Mouse (Mus musculus): ENCODE data around the gene Acaa1b.
A peak's percentile ranks its signal among the peaks of the same experiment; 100 is the strongest.

The Acaa1b gene

GRCm38 (mm10) chr9:119156278-119157201 is at the start of gene Acaa1b:
TSS of gene Acaa1b (minus strand) at chr9:119157093.
- peak; percentile 91 to 96 for DNase-seq

DNA sequence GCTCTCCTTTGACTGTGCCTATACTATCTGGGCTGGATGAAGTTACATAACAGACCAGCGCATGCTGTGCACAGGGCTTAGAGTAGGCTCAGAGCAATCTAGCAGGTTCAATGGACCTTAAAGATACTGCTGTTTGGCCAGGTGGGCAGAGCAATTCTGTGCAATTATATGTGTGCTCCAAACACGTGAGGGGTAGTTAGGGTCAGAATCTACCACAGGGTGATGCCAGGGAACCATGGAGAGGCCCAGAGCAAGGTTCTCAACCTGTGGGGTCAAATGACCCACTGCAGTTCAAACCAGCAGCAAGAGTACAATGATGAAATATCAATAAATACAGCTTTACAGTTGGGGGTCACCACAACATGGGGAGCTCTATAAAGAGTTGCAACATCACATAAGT is 49.8 kb upstream of the Acaa1b start:
- peak in 1 of 2 experiments; percentile 63 for DNase-seq

DNA sequence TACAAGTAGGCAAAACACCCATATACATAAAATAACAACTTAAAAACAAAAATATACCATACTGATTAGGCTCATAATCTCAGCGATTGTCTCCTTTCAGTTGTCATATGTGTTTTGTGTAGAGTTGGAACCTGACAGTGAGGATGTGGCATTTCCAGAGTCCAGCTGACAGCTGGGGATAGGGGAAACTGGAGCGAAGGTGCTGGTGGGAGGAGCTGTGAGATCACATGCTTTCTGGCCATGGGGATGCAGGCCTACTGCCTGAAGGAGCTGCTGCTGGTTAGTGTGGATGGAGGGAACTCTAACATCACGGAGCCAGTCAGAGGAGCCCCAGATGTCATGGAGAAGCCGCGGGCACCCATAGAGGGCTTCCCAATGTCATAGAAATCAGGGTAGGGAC is 48.9 kb upstream of the Acaa1b start:
- peak; percentile 50 to 53 for DNase-seq

DNA sequence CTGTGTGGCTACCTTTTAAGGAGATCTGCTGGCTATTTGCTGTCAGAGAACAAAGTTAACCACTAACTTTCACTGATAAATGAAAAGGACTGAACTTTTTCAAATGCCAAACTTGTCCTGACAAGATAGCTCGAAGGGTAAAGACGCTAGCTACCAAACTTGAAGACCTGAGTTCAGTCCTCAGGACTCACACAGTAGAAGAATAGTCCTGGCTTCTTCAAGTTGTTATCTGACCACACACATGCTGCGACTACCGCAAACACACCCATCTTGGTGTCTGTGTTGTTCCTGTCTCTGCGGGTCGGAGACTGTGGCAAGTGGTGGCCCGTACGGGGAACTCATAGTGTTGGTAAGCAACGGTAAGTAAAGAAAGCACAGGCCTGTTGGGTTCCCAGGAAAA is 46.7 kb upstream of the Acaa1b start:
- DNase-seq: no peak

DNA sequence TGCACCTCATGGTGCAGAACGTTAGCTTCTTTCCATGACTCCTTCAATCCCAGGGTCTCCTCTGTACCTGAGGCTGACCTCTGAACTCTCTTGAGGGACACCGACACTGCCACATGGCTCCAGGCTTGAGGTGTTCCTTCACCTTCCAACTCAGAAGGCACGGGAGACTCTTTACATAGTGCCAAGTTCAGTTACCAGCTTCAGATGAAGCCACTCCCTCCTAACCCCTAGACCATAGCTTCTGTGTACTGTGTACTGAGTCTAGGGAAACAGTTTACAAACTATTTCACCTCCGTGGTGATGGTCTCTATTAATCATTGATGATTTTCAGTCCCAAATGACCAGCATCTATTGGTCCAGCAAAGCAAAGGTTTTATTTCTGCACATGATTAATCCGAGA is 44.8 kb upstream of the Acaa1b start:
- peak in 1 of 2 experiments; percentile 55 for DNase-seq

DNA sequence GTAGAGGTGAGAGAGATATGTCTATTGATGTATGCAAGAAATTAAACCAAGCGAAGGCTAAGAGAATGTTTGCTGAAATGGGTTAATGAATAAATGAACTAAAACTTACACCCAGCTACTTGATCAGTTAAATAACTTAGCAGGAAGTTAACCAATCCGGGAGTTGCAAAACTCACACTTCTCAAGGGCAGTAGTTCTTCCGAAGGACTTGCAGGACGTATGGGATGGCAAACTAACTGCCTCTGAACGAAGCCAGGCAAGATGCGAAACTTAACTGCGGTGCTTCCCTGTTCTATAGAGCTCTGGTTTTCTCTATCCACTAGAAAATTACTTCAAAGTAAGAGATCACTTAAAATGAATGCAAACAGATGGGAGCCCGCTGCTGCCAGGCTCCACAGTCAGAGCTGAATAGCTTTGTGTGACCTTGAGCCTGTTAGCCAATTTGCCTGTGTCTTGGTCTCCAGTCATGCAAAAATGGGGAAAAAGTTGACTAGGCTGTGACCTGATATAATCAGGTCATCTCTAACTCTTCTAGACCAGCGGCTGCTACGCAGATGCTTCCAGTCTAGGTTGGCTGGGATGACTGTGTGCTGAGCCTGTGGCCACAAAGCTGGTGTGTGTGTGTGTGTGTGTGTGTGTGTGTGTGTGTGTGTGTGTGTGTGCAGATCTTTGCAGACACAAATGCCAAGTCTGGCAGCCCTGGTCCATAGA is 42.4 kb upstream of the Acaa1b start:
- DNase-seq: peak; percentile 38 to 66

GRCm38 (mm10) chr9:119192202-119192990 is 35.5 kb upstream of the Acaa1b start:
- DNase-seq: peak; percentile 87 to 91

DNA sequence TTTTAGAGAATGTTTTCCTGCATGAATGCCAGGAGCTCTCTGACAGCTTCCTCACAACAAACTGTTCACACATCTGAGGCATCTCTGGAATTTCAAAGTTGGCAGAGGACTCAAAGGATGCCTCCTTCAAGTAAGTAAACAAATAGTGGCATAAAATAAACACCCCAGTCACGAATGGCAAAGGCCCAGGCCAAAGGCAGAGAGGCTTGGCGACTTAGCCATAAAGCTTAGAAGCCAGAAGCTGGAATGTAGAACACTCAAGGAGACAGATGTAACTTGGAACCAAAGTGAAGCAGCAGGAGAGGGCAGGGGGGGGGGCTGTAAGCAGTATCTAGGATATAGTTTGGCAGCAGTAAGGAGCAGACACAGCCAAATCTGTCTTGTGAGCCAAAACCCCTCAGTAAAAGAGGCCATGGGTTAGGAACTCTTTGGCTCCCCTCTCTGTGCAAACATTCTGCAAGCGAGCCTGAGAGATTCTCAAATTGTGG is 24.4 kb upstream of the Acaa1b start:
- DNase-seq: peak; percentile 54 to 72

DNA sequence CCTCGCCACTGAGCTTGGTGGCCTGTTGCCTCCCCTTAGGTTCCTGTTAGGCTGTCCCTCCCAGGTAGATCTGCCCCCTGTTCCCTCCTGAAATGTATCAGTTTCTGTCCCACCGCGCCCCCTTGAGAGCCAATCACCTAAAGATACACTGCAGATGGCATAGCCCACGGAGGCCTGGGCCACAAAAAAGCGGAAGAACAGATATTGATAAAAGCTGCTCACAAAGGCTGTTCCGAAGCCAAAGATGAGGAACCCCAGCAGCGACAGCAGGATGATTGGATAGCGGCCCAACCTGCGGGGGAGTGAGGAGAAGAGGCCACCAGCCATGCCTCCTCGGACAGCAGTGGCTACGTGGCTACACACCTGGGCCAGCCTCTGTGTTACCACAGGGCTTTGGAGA is 22.4 kb upstream of the Acaa1b start:
- DNase-seq: no peak

DNA sequence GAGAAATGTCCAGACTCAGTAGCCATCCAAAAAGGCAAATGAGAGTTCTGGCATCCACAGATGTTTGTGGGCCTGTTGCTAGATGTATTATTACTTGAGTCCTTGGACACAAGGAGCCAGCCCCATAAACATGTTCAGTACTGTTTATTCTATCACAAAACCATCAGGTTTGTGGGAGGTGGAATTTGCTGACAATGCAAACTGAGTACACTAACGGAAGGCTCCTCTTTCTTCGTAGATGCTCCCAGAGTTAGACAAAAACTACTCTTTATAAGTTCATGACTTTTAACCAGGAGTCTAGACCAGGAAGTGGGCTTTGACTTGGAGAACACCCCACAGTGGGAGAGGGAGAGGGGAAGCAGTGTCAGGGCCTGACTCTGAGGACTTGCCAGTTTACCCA is 10.7 kb upstream of the Acaa1b start:
- no peak for DNase-seq

DNA sequence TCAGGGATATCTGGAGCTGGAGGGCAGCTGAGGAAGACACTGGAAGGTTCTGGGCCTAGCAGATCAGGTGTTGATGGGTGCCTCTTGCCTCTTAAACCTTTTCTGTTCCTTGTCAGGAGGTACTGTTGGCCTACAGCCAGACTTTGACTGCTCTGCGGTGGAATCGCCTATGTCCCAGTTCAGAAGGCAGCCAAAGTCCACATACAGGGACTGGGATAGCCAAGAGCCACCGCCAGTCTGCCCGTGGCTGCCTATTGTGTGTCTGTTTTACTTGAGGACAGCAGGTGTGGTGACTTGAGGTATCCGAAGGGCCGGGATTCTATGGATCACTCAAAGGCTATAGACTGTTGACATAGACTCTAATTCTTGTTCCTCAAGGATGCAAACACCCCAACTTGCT is 8.7 kb upstream of the Acaa1b start:
- peak; percentile 85 to 92 for DNase-seq

DNA sequence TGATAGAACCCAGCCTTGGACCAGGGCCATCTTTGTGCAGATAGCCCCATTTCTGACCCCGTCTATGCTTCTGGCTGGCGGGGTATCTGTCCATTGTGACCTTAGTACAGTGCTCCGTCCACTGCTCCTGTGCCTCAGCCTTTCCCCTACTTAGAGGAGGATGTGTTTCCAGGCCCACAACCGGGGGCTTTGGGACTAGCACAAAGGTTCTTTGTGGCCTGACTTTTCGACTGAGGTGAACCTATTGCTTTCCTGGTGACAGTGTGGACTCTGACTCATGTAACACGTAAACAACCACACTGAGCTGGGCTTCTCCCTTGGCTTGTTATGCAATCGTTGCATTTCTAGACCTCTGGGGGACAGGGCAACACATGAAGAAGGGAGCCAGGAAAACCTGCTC is 7.8 kb upstream of the Acaa1b start:
- DNase-seq: peak; percentile 66 to 88

- DNase-seq: peak; percentile 85 to 92
These were observed 3.8 kb upstream of the Acaa1b start for GRCm38 (mm10) chr9:119160689-119161088.

- DNase-seq: no peak
These were observed 2.0 kb upstream of the Acaa1b start, which contains the start of gene Gm47289 for GRCm38 (mm10) chr9:119158861-119159260. TSS of gene Gm47289 (plus strand) at chr9:119159161.

GRCm38 (mm10) chr9:119155826-119156225 is 1.1 kb downstream of the Acaa1b start:
- DNase-seq: peak in 1 of 2 experiments; percentile 74

DNA sequence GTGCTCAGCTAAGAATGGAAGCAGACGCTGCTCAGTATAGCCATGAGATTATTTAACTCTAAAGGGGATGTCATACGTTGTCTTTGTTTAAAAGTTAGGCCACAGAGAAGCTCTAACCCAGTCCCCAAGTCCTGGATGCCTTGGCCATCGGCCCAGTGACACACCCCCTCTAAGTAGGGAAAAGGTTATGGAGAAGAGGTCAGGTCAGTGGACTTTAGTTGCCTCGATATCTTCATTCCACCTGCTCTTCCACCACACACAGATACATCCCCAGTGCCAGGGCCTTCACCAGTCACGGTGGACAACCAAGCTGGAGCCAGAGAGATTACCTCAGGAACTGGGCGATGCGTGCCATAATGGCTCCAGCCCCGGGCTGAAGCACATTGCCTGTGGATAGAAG is 1.5 kb downstream of the Acaa1b start:
- DNase-seq: peak; percentile 82 to 85

GRCm38 (mm10) chr9:119151751-119152150 is 5.1 kb downstream of the Acaa1b start:
- DNase-seq: peak; percentile 35 to 49

DNA sequence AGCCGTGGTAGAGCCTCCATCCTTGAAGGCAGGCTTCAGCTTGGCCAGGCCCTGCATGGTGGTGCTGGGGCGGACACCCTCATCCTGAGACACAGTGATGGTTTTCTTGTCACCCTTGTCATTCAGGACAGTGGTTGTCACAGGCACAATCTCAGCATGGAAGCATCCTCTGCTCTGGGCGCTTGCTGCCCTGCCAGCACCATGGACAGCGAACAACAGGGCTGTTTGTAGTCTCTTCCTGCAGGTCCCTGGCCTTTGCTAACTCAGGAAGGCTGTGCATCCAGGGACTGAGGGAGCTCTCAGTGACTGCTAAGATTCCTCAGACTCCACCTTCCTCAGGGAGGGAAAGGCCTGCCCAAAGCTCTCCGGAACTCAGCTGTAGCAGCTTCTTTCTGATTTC is 7.3 kb downstream of the Acaa1b start:
- DNase-seq: peak; percentile 44 to 77

DNA sequence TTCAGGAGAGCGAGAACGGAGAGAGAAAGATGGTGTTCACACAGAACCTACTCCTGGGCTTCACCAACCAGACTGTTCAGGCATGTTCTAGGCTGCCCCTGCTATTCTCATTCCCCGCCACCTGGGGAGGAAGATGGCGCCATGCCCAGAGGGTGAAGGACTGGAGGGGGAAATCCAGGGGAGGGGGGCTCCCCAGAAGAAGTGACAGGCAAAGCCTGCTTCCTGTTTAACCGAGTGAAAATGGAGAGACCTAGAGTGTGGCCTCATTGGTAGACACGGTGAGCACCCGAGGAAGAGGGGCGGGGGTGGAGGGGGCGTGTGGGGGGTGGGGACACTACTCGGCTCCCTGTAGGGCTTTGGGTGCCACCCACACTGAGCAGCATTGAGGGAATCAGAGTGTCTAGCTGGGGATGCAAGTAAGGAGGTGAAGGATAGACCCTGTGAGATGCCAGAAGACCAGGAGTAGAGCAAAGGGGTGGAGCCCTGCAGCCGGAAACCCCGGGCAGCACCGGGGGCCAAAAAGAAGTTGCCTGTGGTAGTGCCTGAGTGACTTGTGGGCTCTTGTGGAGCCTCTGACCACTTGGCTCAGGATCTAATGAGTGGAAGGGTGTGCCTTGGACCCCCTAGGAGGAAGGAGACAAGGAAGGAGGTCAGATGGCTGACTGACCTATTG is 10.7 kb downstream of the Acaa1b start:
- peak in 1 of 2 experiments; percentile 50 for DNase-seq

- DNase-seq: peak in 1 of 2 experiments; percentile 39
These were observed 11.3 kb downstream of the Acaa1b start for GRCm38 (mm10) chr9:119145638-119146037.

DNA sequence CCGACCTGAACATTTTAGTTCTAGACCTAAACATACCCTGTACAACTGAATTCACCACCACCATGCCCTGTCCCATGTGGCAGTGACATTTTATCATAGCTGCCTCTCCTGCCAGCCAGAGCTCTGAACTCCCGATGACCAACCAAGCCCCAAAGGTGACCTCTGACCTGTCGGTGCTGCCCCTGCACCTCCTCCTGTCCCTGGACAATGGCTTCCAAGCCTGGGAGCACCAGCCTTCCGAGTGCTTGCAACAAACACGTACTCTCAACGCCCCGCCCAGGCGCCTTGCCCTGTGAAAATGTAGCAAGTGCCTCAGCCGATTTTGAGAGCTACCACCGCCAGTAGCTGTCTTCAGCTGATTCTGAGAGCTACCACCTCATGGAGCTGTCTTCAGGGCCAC is 11.8 kb downstream of the Acaa1b start:
- DNase-seq: peak in 1 of 2 experiments; percentile 29

GRCm38 (mm10) chr9:119144696-119145095 is 12.2 kb downstream of the Acaa1b start:
- no peak for DNase-seq

Measured in kidney, postnatal 36 days (tissue).